Mouse (Mus musculus) lung, postnatal 0 days (tissue): ENCODE measurements around the gene Tmem184a.

ENCODE experiments used
- CTCF ChIP-seq: IDR thresholded peaks from 2 replicates; pipeline ENCODE4 v1.5.1; 2016; ENCODE audit warnings: antibody characterized with exemption, mild to moderate bottlenecking
- EP300 ChIP-seq: IDR thresholded peaks from 2 replicates; pipeline ENCODE4 v1.6.1; 2016; ENCODE audit warnings: antibody characterized with exemption, mild to moderate bottlenecking, control low read depth

DNA sequence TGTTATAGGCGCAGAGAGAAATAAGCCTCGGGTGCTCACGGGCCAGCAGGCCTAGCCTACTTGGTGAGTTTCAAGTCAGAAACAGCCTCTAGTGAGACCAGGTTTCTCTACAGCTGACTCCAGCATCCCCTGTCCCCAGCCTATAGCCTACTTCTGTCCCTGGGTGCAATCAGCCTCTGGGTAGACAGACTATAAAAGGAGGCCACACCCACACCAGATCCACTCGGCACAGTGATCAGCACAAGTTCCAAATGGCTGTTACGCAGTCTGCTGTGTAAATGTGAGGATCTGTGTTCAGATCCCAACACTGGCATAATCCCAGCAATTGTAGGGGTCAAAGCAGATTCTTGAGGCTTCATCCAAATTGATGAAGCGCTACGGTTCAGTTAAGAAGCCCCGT lies 16.6 kb downstream of the Tmem184a start:
- no peak for TF ChIP-seq CTCF
- no peak for TF ChIP-seq EP300
